Mouse (Mus musculus): ENCODE measurements around the gene Actg2. TPM values are rescaled to one million over a fixed set of nuclear protein-coding genes. Genes with fewer than 3 reads are reported as not detected.
A peak's percentile ranks its signal among the peaks of the same experiment; 100 is the strongest.

The Actg2 gene
- polyA plus RNA-seq, 1 experiment: 80.1 TPM

- Histone ChIP-seq H3K79me2 (ENCODE audit: control insufficient read depth, insufficient read depth) (peaks cover 16% of the 10 kb centered on the region), H3ac (ENCODE audit: control insufficient read depth, insufficient read length) (no peak overlapping the region), H3K27me3 (ENCODE audit: control insufficient read depth, insufficient read depth, insufficient read length) (no peaks in the 10 kb centered on the region), H3K4me3 (peak overlapping the region; percentile 42), H3K4me2 (ENCODE audit: low read depth) (peak overlapping the region; percentile 96), H3K36me3 (ENCODE audit: control insufficient read depth, insufficient read depth) (no peaks in the 10 kb centered on the region)
- TF ChIP-seq TCF3 (IDR thresholded peaks at IDR 0.05; ENCODE audit: insufficient read length, low read depth): no peak
- no peak for TF ChIP-seq MAX (IDR thresholded peaks at IDR 0.05; ENCODE audit: low read depth)
- no peak for TF ChIP-seq MYOD1 (IDR thresholded peaks at IDR 0.05; ENCODE audit: control insufficient read depth in 1 of 3, insufficient read length in 2 of 3, low read depth in 2 of 3)
- TF ChIP-seq E2F4 (IDR thresholded peaks at IDR 0.05; ENCODE audit: insufficient read depth): no peak
These were observed 30.5 kb downstream of the Actg2 start for GRCm38 (mm10) chr6:83505554-83505953.

GRCm38 (mm10) chr6:83503361-83503760 lies 32.7 kb downstream of the Actg2 start:
- H3ac ChIP-seq (ENCODE audit: control insufficient read depth, insufficient read length): no peak overlapping the region
- no peak overlapping the region for H3K4me2 ChIP-seq (ENCODE audit: low read depth)
- no peak overlapping the region for H3K4me3 ChIP-seq
- no peak for TF ChIP-seq REST (IDR thresholded peaks at IDR 0.05; ENCODE audit: insufficient read depth, insufficient read length)
- TF ChIP-seq E2F4 (IDR thresholded peaks at IDR 0.05; ENCODE audit: insufficient read depth): no peak
- no peak for TF ChIP-seq CEBPB (IDR thresholded peaks at IDR 0.05; ENCODE audit: insufficient read depth, poor library complexity, severe bottlenecking)
- TF ChIP-seq MYOG (IDR thresholded peaks at IDR 0.05; ENCODE audit: control insufficient read depth in 1 of 3, insufficient read depth in 1 of 3, insufficient read length in 2 of 3, low read depth in 2 of 3): no peak
- no peak for TF ChIP-seq POLR2A (IDR thresholded peaks at IDR 0.05; ENCODE audit: insufficient read length, low read depth)
- no peak for TF ChIP-seq MAX (IDR thresholded peaks at IDR 0.05; ENCODE audit: low read depth)
- H3K79me2 ChIP-seq (ENCODE audit: control insufficient read depth, insufficient read depth): peaks cover 16% of the 10 kb centered on the region
- H3K27me3 ChIP-seq (ENCODE audit: control insufficient read depth, insufficient read depth, insufficient read length): no peaks in the 10 kb centered on the region
- H3K36me3 ChIP-seq (ENCODE audit: control insufficient read depth, insufficient read depth): no peaks in the 10 kb centered on the region

- Histone ChIP-seq H3K4me3 (no peak overlapping the region), H3K4me2 (ENCODE audit: low read depth) (no peak overlapping the region), H3K36me3 (ENCODE audit: control insufficient read depth, insufficient read depth) (no peaks in the 10 kb centered on the region), H3K79me2 (ENCODE audit: control insufficient read depth, insufficient read depth) (peaks cover 16% of the 10 kb centered on the region), H3K27me3 (ENCODE audit: control insufficient read depth, insufficient read depth, insufficient read length) (no peaks in the 10 kb centered on the region), H3ac (ENCODE audit: control insufficient read depth, insufficient read length) (no peak overlapping the region)
- no peak for TF ChIP-seq MYOG (IDR thresholded peaks at IDR 0.05; ENCODE audit: control insufficient read depth in 1 of 3, insufficient read depth in 1 of 3, insufficient read length in 2 of 3, low read depth in 2 of 3)
- no peak for TF ChIP-seq TCF3 (IDR thresholded peaks at IDR 0.05; ENCODE audit: insufficient read length, low read depth)
- no peak for TF ChIP-seq POLR2AphosphoS2 (IDR thresholded peaks at IDR 0.05; ENCODE audit: insufficient read length, low read depth)
- no peak for TF ChIP-seq MAX (IDR thresholded peaks at IDR 0.05; ENCODE audit: low read depth)
- no peak for TF ChIP-seq E2F4 (IDR thresholded peaks at IDR 0.05; ENCODE audit: insufficient read depth)
- TF ChIP-seq POLR2A (IDR thresholded peaks at IDR 0.05; ENCODE audit: insufficient read length, low read depth): no peak
- TF ChIP-seq REST (IDR thresholded peaks at IDR 0.05; ENCODE audit: insufficient read depth, insufficient read length): no peak
- no peak for TF ChIP-seq TCF12 (IDR thresholded peaks at IDR 0.05; ENCODE audit: insufficient read depth, poor library complexity, severe bottlenecking)
- TF ChIP-seq USF1 (IDR thresholded peaks at IDR 0.05; ENCODE audit: low read depth): no peak
- no peak for TF ChIP-seq SRF (IDR thresholded peaks at IDR 0.05; ENCODE audit: control insufficient read depth, insufficient read length, low read depth)
- no peak for TF ChIP-seq MYOD1 (IDR thresholded peaks at IDR 0.05; ENCODE audit: control insufficient read depth in 1 of 3, insufficient read length in 2 of 3, low read depth in 2 of 3)
- no peak for TF ChIP-seq CEBPB (IDR thresholded peaks at IDR 0.05; ENCODE audit: insufficient read depth, poor library complexity, severe bottlenecking)
These were observed 33.4 kb downstream of the Actg2 start for GRCm38 (mm10) chr6:83502656-83503055.

- Histone ChIP-seq H3K27me3 (ENCODE audit: control insufficient read depth, insufficient read depth, insufficient read length) (no peaks in the 10 kb centered on the region), H3ac (ENCODE audit: control insufficient read depth, insufficient read length) (no peak overlapping the region), H3K4me3 (no peak overlapping the region), H3K79me2 (ENCODE audit: control insufficient read depth, insufficient read depth) (peaks cover 16% of the 10 kb centered on the region), H3K36me3 (ENCODE audit: control insufficient read depth, insufficient read depth) (no peaks in the 10 kb centered on the region), H3K4me2 (ENCODE audit: low read depth) (no peak overlapping the region)
- TF ChIP-seq USF1 (IDR thresholded peaks at IDR 0.05; ENCODE audit: low read depth): no peak
These were observed 34.3 kb downstream of the Actg2 start for GRCm38 (mm10) chr6:83501524-83502310.

GRCm38 (mm10) chr6:83500462-83500861 lies 35.6 kb downstream of the Actg2 start:
- Histone ChIP-seq H3K27me3 (ENCODE audit: control insufficient read depth, insufficient read depth, insufficient read length) (no peaks in the 10 kb centered on the region), H3ac (ENCODE audit: control insufficient read depth, insufficient read length) (no peak overlapping the region), H3K4me3 (no peak overlapping the region), H3K79me2 (ENCODE audit: control insufficient read depth, insufficient read depth) (peaks cover 9% of the 10 kb centered on the region), H3K4me2 (ENCODE audit: low read depth) (no peak overlapping the region), H3K36me3 (ENCODE audit: control insufficient read depth, insufficient read depth) (no peaks in the 10 kb centered on the region)
- no peak for TF ChIP-seq MYOG (IDR thresholded peaks at IDR 0.05; ENCODE audit: control insufficient read depth in 1 of 3, insufficient read depth in 1 of 3, insufficient read length in 2 of 3, low read depth in 2 of 3)
- no peak for TF ChIP-seq REST (IDR thresholded peaks at IDR 0.05; ENCODE audit: insufficient read depth, insufficient read length)
- no peak for TF ChIP-seq MYOD1 (IDR thresholded peaks at IDR 0.05; ENCODE audit: control insufficient read depth in 1 of 3, insufficient read length in 2 of 3, low read depth in 2 of 3)
- no peak for TF ChIP-seq POLR2A (IDR thresholded peaks at IDR 0.05; ENCODE audit: insufficient read length, low read depth)
- TF ChIP-seq E2F4 (IDR thresholded peaks at IDR 0.05; ENCODE audit: insufficient read depth): no peak
